Mouse (Mus musculus) embryonic fibroblast, embryonic 13.5 days (primary cell): ENCODE data around the gene Syn3.

ENCODE experiments used
- CTCF ChIP-seq: IDR thresholded peaks from 2 replicates; pipeline ENCODE4 v1.5.1; 2011; ENCODE audit warnings: mild to moderate bottlenecking, control low read depth, low read length, moderate library complexity, borderline replicate concordance; ENCODE audit not compliant: insufficient read depth
- POLR2A ChIP-seq: IDR thresholded peaks from 2 replicates; pipeline ENCODE4 v1.6.1; 2011; ENCODE audit warnings: low read depth, mild to moderate bottlenecking, control low read depth, low read length, moderate library complexity

DNA sequence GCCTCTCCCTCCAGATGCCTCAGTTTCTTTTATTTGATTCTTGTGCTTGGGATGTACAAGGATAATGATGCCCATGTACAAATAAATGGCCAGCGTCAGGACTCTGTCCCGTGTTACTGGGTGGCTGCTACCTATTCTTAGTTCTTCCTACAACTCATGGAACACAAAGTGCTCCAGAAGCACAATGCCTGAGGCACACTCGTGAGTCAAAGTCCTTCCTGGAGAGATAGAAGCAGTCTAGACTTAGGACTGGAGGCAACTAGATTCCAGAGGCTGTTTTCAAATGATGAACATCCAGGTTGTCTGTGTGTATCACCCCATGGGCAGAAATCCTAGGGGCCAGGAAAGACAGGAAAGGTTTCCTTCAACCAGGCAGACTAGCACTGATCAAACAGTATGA, 427.9 kb downstream of the Syn3 start:
- TF ChIP-seq CTCF (no peak), POLR2A (no peak)
